Mouse (Mus musculus) small intestine, adult 2 months (tissue): ENCODE measurements at regions not wholly inside any gene's neighbourhood (a gene's known extent, or its start where the extent isn't known, plus 50 kb on each side); places are given as distances from the start of the nearest gene placed in this dataset.

ENCODE experiments used
- CTCF ChIP-seq: fragments of 200-500 bp; IDR thresholded peaks from 2 replicates; pipeline ENCODE4 v1.5.1; 2012; ENCODE audit warnings: low read depth, mild to moderate bottlenecking, control low read depth, inconsistent platforms, low read length, moderate library complexity, mixed read lengths; ENCODE audit not compliant: insufficient replicate concordance, insufficient read length; ENCODE audit errors: extremely low read depth
- POLR2A ChIP-seq: fragments of 200-500 bp; IDR thresholded peaks from 2 replicates; pipeline ENCODE4 v1.6.1; 2012; ENCODE audit warnings: low read depth, mild to moderate bottlenecking, control low read depth, inconsistent platforms, low read length, moderate library complexity

DNA sequence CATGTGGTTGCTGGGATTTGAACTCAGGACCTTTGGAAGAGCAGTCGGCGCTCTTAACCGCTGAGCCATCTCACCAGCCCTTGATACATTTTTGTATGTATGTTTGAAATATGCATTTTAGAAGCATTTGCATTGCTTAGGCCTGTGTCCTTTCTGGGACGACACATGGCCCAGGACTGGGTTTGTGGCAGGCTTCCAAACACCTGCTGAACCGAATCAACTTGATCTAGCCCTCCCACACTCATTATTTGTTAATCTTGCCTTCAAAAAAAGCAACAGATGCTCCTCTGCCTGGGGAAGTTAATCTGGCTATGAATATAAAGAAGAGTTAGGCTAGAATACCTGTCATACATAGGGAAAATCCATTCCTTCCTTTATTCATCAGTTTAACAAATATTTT is 123.7 kb upstream of the Tmem164 start:
- TF ChIP-seq POLR2A (no peak), CTCF (no peak)
